11 mouse cellular contexts compared by ENCODE assay signal in genomic region chr1:90424066-90424821, GRCm38 (mm10).
DNase-seq lines count a peak whose midpoint lies in the region; ATAC-seq and TF ChIP-seq lines count a peak whose summit lies in the region.
"Had no signal": no experiment of that assay in that cellular context is flagged by ENCODE, and none has a peak within 500 bp of the region (broad histone marks: within the 10 kb centered on the region; RNA-seq: fewer than 3 reads in every experiment).

No protein-coding gene starts in this region.

- TF ChIP-seq CTCF in small intestine, adult 2 months (IDR thresholded peaks at IDR 0.05; ENCODE audit: extremely low read depth, insufficient read length, insufficient replicate concordance, low read depth, low read length) = no peak

- H3K4me2 ChIP-seq in midbrain, embryonic 11.5 days = no peak overlapping the region
- no peak overlapping the region for H3K4me2 ChIP-seq in midbrain, embryonic 16.5 days (ENCODE audit: low read length)
- H3K4me2 ChIP-seq: embryonic facial prominence, embryonic 15.5 days; hindbrain, embryonic 15.5 days had no signal

- no peaks in the 10 kb centered on the region for H3K36me3 ChIP-seq in midbrain, embryonic 11.5 days (ENCODE audit: control insufficient read depth, insufficient read depth, low read length)
- no peaks in the 10 kb centered on the region for H3K36me3 ChIP-seq in midbrain, embryonic 16.5 days (ENCODE audit: control insufficient read depth, insufficient read depth, low read length)
- no peaks in the 10 kb centered on the region for H3K36me3 ChIP-seq in small intestine, adult 2 months (ENCODE audit: control insufficient read depth, insufficient read depth, low read length)
- H3K36me3 ChIP-seq: embryonic facial prominence, embryonic 15.5 days; hindbrain, embryonic 15.5 days had no signal

- H3K4me3 ChIP-seq in midbrain, embryonic 11.5 days (ENCODE audit: low read depth, low read length) = no peak overlapping the region
- no peak overlapping the region for H3K4me3 ChIP-seq in midbrain, embryonic 16.5 days (ENCODE audit: low read depth, low read length)
- H3K4me3 ChIP-seq in small intestine, adult 2 months (ENCODE audit: low read depth, low read length) = no peak overlapping the region
- H3K4me3 ChIP-seq: embryonic facial prominence, embryonic 15.5 days; hindbrain, embryonic 15.5 days; myocyte had no signal

- no peak overlapping the region for H3K9ac ChIP-seq in midbrain, embryonic 11.5 days (ENCODE audit: low read length)
- no peak overlapping the region for H3K9ac ChIP-seq in midbrain, embryonic 16.5 days (ENCODE audit: low read depth, low read length)
- H3K9ac ChIP-seq: embryonic facial prominence, embryonic 15.5 days; hindbrain, embryonic 15.5 days had no signal

- TF ChIP-seq POLR2A in small intestine, adult 2 months (IDR thresholded peaks at IDR 0.05; ENCODE audit: low read depth, low read length) = no peak

- ATAC-seq in midbrain, embryonic 11.5 days (ENCODE audit: low FRiP score) = peak; percentile 73
- ATAC-seq in midbrain, embryonic 16.5 days = no peak

- DNase-seq in midbrain, embryonic 11.5 days (ENCODE audit: low spot score, missing footprints) = peak; percentile 90
- peak; percentile 85 for DNase-seq in embryo, embryonic 9.5 days (ENCODE audit: extremely low spot score)
- DNase-seq in kidney, adult 8-10 months = peak; percentile 33 to 53
- DNase-seq in thymus, postnatal 14 days = no peak
- no peak for DNase-seq in lung, postnatal 36 days
- DNase-seq: thymus, adult 18-20 months had no signal

- no peaks in the 10 kb centered on the region for H3K27me3 ChIP-seq in midbrain, embryonic 11.5 days (ENCODE audit: control insufficient read depth, insufficient read depth, low read length)
- H3K27me3 ChIP-seq in midbrain, embryonic 16.5 days (ENCODE audit: control insufficient read depth, insufficient read depth, low read depth, low read length) = no peaks in the 10 kb centered on the region
- no peaks in the 10 kb centered on the region for H3K27me3 ChIP-seq in small intestine, adult 2 months (ENCODE audit: control insufficient read depth, insufficient read depth, low read length)
- H3K27me3 ChIP-seq: embryonic facial prominence, embryonic 15.5 days; hindbrain, embryonic 15.5 days had no signal

- peaks cover 10% of the 10 kb centered on the region for H3K4me1 ChIP-seq in midbrain, embryonic 11.5 days (ENCODE audit: control insufficient read depth, insufficient read depth, low read length)
- no peaks in the 10 kb centered on the region for H3K4me1 ChIP-seq in midbrain, embryonic 16.5 days (ENCODE audit: control insufficient read depth, insufficient read depth, low read length)
- no peaks in the 10 kb centered on the region for H3K4me1 ChIP-seq in small intestine, adult 2 months (ENCODE audit: control insufficient read depth, insufficient read depth, insufficient read length, low read length)

- H3K9me3 ChIP-seq in midbrain, embryonic 11.5 days (ENCODE audit: control insufficient read depth, low read length) = no peaks in the 10 kb centered on the region
- H3K9me3 ChIP-seq in midbrain, embryonic 16.5 days (replicated peaks; ENCODE audit: control insufficient read depth, low read length, poor library complexity, severe bottlenecking) = no peaks in the 10 kb centered on the region
- H3K9me3 ChIP-seq: embryonic facial prominence, embryonic 15.5 days; hindbrain, embryonic 15.5 days had no signal

- WGBS in midbrain, embryonic 11.5 days = 8% methylated on average over 13 of the region's 13 CpGs
- WGBS in midbrain, embryonic 16.5 days = 15% methylated on average over 13 of the region's 13 CpGs
- 46% methylated on average over 13 of the region's 13 CpGs for WGBS in small intestine, adult 2 months

- H3K27ac ChIP-seq in midbrain, embryonic 11.5 days (ENCODE audit: low read depth, low read length) = no peak overlapping the region; the same call in 1 of the 2 replicates
- H3K27ac ChIP-seq in midbrain, embryonic 16.5 days (ENCODE audit: low read length) = no peak overlapping the region
- peak overlapping the region; percentile 14; the same call in 1 of the 2 replicates for H3K27ac ChIP-seq in small intestine, adult 2 months (ENCODE audit: insufficient read depth, low read depth, low read length)
- H3K27ac ChIP-seq: embryonic facial prominence, embryonic 15.5 days; hindbrain, embryonic 15.5 days had no signal

Comparison
In these comparisons a context has a peak if more than half of its experiments do, and no peak if none do; other contexts are left out.
1. DNase-seq: peak in midbrain, embryonic 11.5 days (single experiment), embryo, embryonic 9.5 days (single experiment) and kidney, adult 8-10 months (2 of 2); none in thymus, postnatal 14 days (single experiment) and lung, postnatal 36 days (single experiment).